Mouse (Mus musculus): ENCODE data around the gene Twsg1. TPM values are rescaled to one million over a fixed set of nuclear protein-coding genes. Genes with fewer than 3 reads are reported as not detected.
"Not testable (repeated sequence)": the region's sequence is repeated elsewhere in the genome, so short reads cannot be mapped to it uniquely, and the experiment has no call there.

The Twsg1 gene
- 18.8 TPM for polyA plus RNA-seq (2012; fragmentation: generic; extraction: Trizol)
- long read RNA-seq, experiment 1, full-length matches to known transcripts: 6 of 11 reads
- long read RNA-seq, experiment 1, partial matches to known transcripts: 0 of 11 reads
- long read RNA-seq, experiment 1, other reads (novel, unspliced or antisense): 5 of 11 reads
- long read RNA-seq, experiment 2, full-length matches to known transcripts: 131 of 146 reads
- long read RNA-seq, experiment 2, partial matches to known transcripts: 1 of 146 reads
- long read RNA-seq, experiment 2, other reads (novel, unspliced or antisense): 14 of 146 reads

- TF ChIP-seq MYOD1 (IDR thresholded peaks at IDR 0.05; ENCODE audit: control insufficient read depth, insufficient read length, low read depth): peak; percentile 18
- no peak for TF ChIP-seq FOSL1 (IDR thresholded peaks at IDR 0.05; ENCODE audit: insufficient read depth, low read length, poor library complexity, severe bottlenecking)
- TF ChIP-seq MYOG (IDR thresholded peaks at IDR 0.05; ENCODE audit: control insufficient read depth, extremely low read depth, insufficient read length): no peak
- TF ChIP-seq MAX (IDR thresholded peaks at IDR 0.05): peak; percentile 32
- TF ChIP-seq USF1 (IDR thresholded peaks at IDR 0.05; ENCODE audit: low read depth): no peak
- TF ChIP-seq CEBPB (IDR thresholded peaks at IDR 0.05; ENCODE audit: low read depth): no peak
- TF ChIP-seq CTCF (IDR thresholded peaks at IDR 0.05; ENCODE audit: control insufficient read depth, insufficient read depth, insufficient read length): peak; percentile 77
- H3K4me3 ChIP-seq (ENCODE audit: insufficient read depth, poor library complexity, severe bottlenecking): peak within 1 kb of the TSS; percentile 59
- peaks cover 19% of the 10 kb centered on the region for H3K79me2 ChIP-seq (ENCODE audit: control insufficient read depth, insufficient read depth)
- H3ac ChIP-seq (ENCODE audit: control insufficient read depth, insufficient read length, low read depth): peak within 1 kb of the TSS; percentile 87
- no peaks in the 10 kb centered on the region for H3K79me3 ChIP-seq (ENCODE audit: low read depth)
- peaks cover 19% of the 10 kb centered on the region for H3K36me3 ChIP-seq (ENCODE audit: control insufficient read depth, insufficient read depth)
- no peaks in the 10 kb centered on the region for H3K27me3 ChIP-seq (ENCODE audit: control insufficient read depth, insufficient read depth, insufficient read length)
Measured at GRCm38 (mm10) chr17:65950622-65951404, at the start of gene Twsg1. Gene Twsg1 (minus strand): TSS chr17:65951226.

- H3K79me3 ChIP-seq (ENCODE audit: low read depth): no peaks in the 10 kb centered on the region
- no peaks in the 10 kb centered on the region for H3K27me3 ChIP-seq (ENCODE audit: control insufficient read depth, insufficient read depth, insufficient read length)
Measured at GRCm38 (mm10) chr17:65988151-65988820, 37.3 kb upstream of the Twsg1 start.

GRCm38 (mm10) chr17:65976720-65977119 is 25.7 kb upstream of the Twsg1 start:
- H3K79me2 ChIP-seq (ENCODE audit: control insufficient read depth, insufficient read depth); H3K27me3 ChIP-seq (ENCODE audit: control insufficient read depth, insufficient read depth, insufficient read length); H3ac ChIP-seq (ENCODE audit: control insufficient read depth, insufficient read length, low read depth); H3K79me3 ChIP-seq (ENCODE audit: low read depth); H3K36me3 ChIP-seq (ENCODE audit: control insufficient read depth, insufficient read depth); H3K4me3 ChIP-seq (ENCODE audit: insufficient read depth, poor library complexity, severe bottlenecking): not testable (repeated sequence)

More at GRCm38 (mm10) chr17:65988151-65988820, 37.3 kb upstream of the Twsg1 start:
- Histone ChIP-seq H3K36me3 (ENCODE audit: control insufficient read depth, insufficient read depth) (no peaks in the 10 kb centered on the region), H3K4me3 (ENCODE audit: insufficient read depth, poor library complexity, severe bottlenecking) (no peak overlapping the region), H3K79me2 (ENCODE audit: control insufficient read depth, insufficient read depth) (no peaks in the 10 kb centered on the region), H3ac (ENCODE audit: control insufficient read depth, insufficient read length, low read depth) (no peak overlapping the region)
- TF ChIP-seq MYOG (IDR thresholded peaks at IDR 0.05; ENCODE audit: control insufficient read depth, extremely low read depth, insufficient read length) (no peak), MYOD1 (IDR thresholded peaks at IDR 0.05; ENCODE audit: control insufficient read depth, insufficient read length, low read depth) (no peak), MAX (IDR thresholded peaks at IDR 0.05) (no peak), FOSL1 (IDR thresholded peaks at IDR 0.05; ENCODE audit: insufficient read depth, low read length, poor library complexity, severe bottlenecking) (no peak)

- no peaks in the 10 kb centered on the region for H3K79me2 ChIP-seq (ENCODE audit: control insufficient read depth, insufficient read depth)
- no peak overlapping the region for H3K4me3 ChIP-seq (ENCODE audit: insufficient read depth, poor library complexity, severe bottlenecking)
- no peaks in the 10 kb centered on the region for H3K36me3 ChIP-seq (ENCODE audit: control insufficient read depth, insufficient read depth)
Measured at GRCm38 (mm10) chr17:65967751-65968150, 16.7 kb upstream of the Twsg1 start.

GRCm38 (mm10) chr17:65962263-65962662 is 11.2 kb upstream of the Twsg1 start:
- Histone ChIP-seq H3K36me3 (ENCODE audit: control insufficient read depth, insufficient read depth) (no peaks in the 10 kb centered on the region), H3K27me3 (ENCODE audit: control insufficient read depth, insufficient read depth, insufficient read length) (no peaks in the 10 kb centered on the region), H3K4me3 (ENCODE audit: insufficient read depth, poor library complexity, severe bottlenecking) (no peak overlapping the region), H3K79me2 (ENCODE audit: control insufficient read depth, insufficient read depth) (no peaks in the 10 kb centered on the region), H3ac (ENCODE audit: control insufficient read depth, insufficient read length, low read depth) (no peak overlapping the region), H3K79me3 (ENCODE audit: low read depth) (no peaks in the 10 kb centered on the region)
- TF ChIP-seq CEBPB (IDR thresholded peaks at IDR 0.05; ENCODE audit: low read depth): no peak
- TF ChIP-seq MAX (IDR thresholded peaks at IDR 0.05): no peak
- TF ChIP-seq MYOD1 (IDR thresholded peaks at IDR 0.05; ENCODE audit: control insufficient read depth, insufficient read length, low read depth): no peak
- no peak for TF ChIP-seq FOSL1 (IDR thresholded peaks at IDR 0.05; ENCODE audit: insufficient read depth, low read length, poor library complexity, severe bottlenecking)
- TF ChIP-seq USF1 (IDR thresholded peaks at IDR 0.05; ENCODE audit: low read depth): no peak
- TF ChIP-seq CTCF (IDR thresholded peaks at IDR 0.05; ENCODE audit: control insufficient read depth, insufficient read depth, insufficient read length): no peak
- TF ChIP-seq MYOG (IDR thresholded peaks at IDR 0.05; ENCODE audit: control insufficient read depth, extremely low read depth, insufficient read length): no peak

More at GRCm38 (mm10) chr17:65967751-65968150, 16.7 kb upstream of the Twsg1 start:
- TF ChIP-seq CTCF (IDR thresholded peaks at IDR 0.05; ENCODE audit: control insufficient read depth, insufficient read depth, insufficient read length): no peak
- TF ChIP-seq CEBPB (IDR thresholded peaks at IDR 0.05; ENCODE audit: low read depth): no peak
- TF ChIP-seq FOSL1 (IDR thresholded peaks at IDR 0.05; ENCODE audit: insufficient read depth, low read length, poor library complexity, severe bottlenecking): no peak
- TF ChIP-seq MYOD1 (IDR thresholded peaks at IDR 0.05; ENCODE audit: control insufficient read depth, insufficient read length, low read depth): no peak
- no peak for TF ChIP-seq MYOG (IDR thresholded peaks at IDR 0.05; ENCODE audit: control insufficient read depth, extremely low read depth, insufficient read length)
- TF ChIP-seq MAX (IDR thresholded peaks at IDR 0.05): no peak
- TF ChIP-seq USF1 (IDR thresholded peaks at IDR 0.05; ENCODE audit: low read depth): no peak
- Histone ChIP-seq H3ac (ENCODE audit: control insufficient read depth, insufficient read length, low read depth) (no peak overlapping the region), H3K79me3 (ENCODE audit: low read depth) (no peaks in the 10 kb centered on the region), H3K27me3 (ENCODE audit: control insufficient read depth, insufficient read depth, insufficient read length) (no peaks in the 10 kb centered on the region)

All from C2C12 (cell line).